Mouse (Mus musculus) ES-E14 (cell line): ENCODE measurements around the gene Cask. TPM values are rescaled to one million over a fixed set of nuclear protein-coding genes. Genes with fewer than 3 reads are reported as not detected.
A peak's percentile ranks its signal among the peaks of the same experiment; 100 is the strongest.

Source experiments
- DNase-seq: peaks from one replicate; pipeline ENCODE4 v3.0.0-alpha.2; 2013; ENCODE audit warnings: low read depth, low spot score
- H3K27ac ChIP-seq: 2 replicates; pipeline ENCODE4 v1.5.1; 2012; ENCODE audit warnings: low read depth, mild to moderate bottlenecking, low read length, moderate library complexity, mixed read lengths; ENCODE audit not compliant: poor library complexity, insufficient read depth, severe bottlenecking
- H3K36me3 ChIP-seq: 2 replicates; pipeline ENCODE4 v1.6.1; 2012; ENCODE audit warnings: mild to moderate bottlenecking, low read length, moderate library complexity, mixed read lengths; ENCODE audit not compliant: control insufficient read depth, poor library complexity, insufficient read depth, severe bottlenecking
- H3K4me1 ChIP-seq, 2 experiments: fragments of 150-350 bp in 1 of 2; sonication (generic) in 1 of 2; 2 replicates each; pipeline ENCODE4 v1.6.1; 2012; ENCODE audit warnings: low read length in 2 of 2, mild to moderate bottlenecking in 1 of 2, mixed read lengths in 1 of 2; ENCODE audit not compliant: control insufficient read depth in 2 of 2, insufficient read depth in 2 of 2, poor library complexity in 1 of 2
- H3K4me3 ChIP-seq, 2 experiments: fragments of 150-350 bp in 1 of 2; sonication (generic) in 1 of 2; 2 replicates each; pipeline ENCODE4 v1.5.1; 2012; ENCODE audit warnings: low read length in 2 of 2, low read depth in 1 of 2, mild to moderate bottlenecking in 1 of 2, mixed read lengths in 1 of 2; ENCODE audit not compliant: insufficient read depth in 1 of 2, poor library complexity in 1 of 2, severe bottlenecking in 1 of 2
- H3K9ac ChIP-seq: 2 replicates; pipeline ENCODE4 v1.6.1; 2012; ENCODE audit warnings: low read depth, mild to moderate bottlenecking, low read length, mixed read lengths; ENCODE audit not compliant: poor library complexity, insufficient read depth, severe bottlenecking
- H3K9me3 ChIP-seq: fragments of 150-350 bp; sonication (generic); 2 replicates; pipeline ENCODE4 v1.6.1; 2012; ENCODE audit warnings: low read depth, mild to moderate bottlenecking, low read length; ENCODE audit not compliant: control insufficient read depth, insufficient read depth
- CHD2 ChIP-seq: IDR thresholded peaks from 2 replicates; pipeline ENCODE4 v1.6.1; 2014; ENCODE audit warnings: mild to moderate bottlenecking, low read depth, low read length, inconsistent platforms
- HCFC1 ChIP-seq: IDR thresholded peaks from 2 replicates; pipeline ENCODE4 v1.6.1; 2012; ENCODE audit warnings: low read length, inconsistent platforms, borderline replicate concordance; ENCODE audit not compliant: insufficient read depth
- MAFK ChIP-seq: IDR thresholded peaks from 2 replicates; pipeline ENCODE4 v1.6.1; 2014; ENCODE audit warnings: mild to moderate bottlenecking, low read depth, low read length, inconsistent platforms; ENCODE audit not compliant: insufficient read depth
- ZC3H11A ChIP-seq: IDR thresholded peaks from 2 replicates; pipeline ENCODE4 v1.6.1; 2012; ENCODE audit warnings: low read depth, mild to moderate bottlenecking, inconsistent platforms, low read length, borderline replicate concordance
- ZNF384 ChIP-seq: IDR thresholded peaks from 2 replicates; pipeline ENCODE4 v1.6.1; 2012; ENCODE audit warnings: low read depth, low read length, inconsistent platforms
- in situ Hi-C, 2 experiments: fragments of 600-800 bp; cut with MboI; formaldehyde crosslinking; loops; one replicate each; pipeline ENCODE4 v1.15.1; 2025; ENCODE audit warnings: low sequenced_read_pairs in 2 of 2, inconsistent platforms in 1 of 2; ENCODE audit not compliant: unreplicated experiment in 2 of 2
- total RNA-seq: library from RNA; depleted of rRNA; stranded (reverse); fragments of 300-350 nt; gene quantifications from 2 replicates; pipeline ENCODE4 v1.2.3, GENCODE M21; 2012

The Cask gene
- total RNA-seq, 1 experiment = 20.1 TPM

GRCm38 (mm10) chrX:13519408-13519783 lies 331.8 kb downstream of the Cask start:
- Histone ChIP-seq H3K36me3 (no peaks in the 10 kb centered on the region), H3K27ac (no peak overlapping the region), H3K9ac (no peak overlapping the region), H3K9me3 (no peaks in the 10 kb centered on the region), H3K4me3 (no peak overlapping the region), H3K4me1 (no peaks in the 10 kb centered on the region)
- no peak for TF ChIP-seq HCFC1
- no peak for DNase-seq
- in situ Hi-C loops = no loop called here

GRCm38 (mm10) chrX:13518781-13519407 lies 332.3 kb downstream of the Cask start:
- Histone ChIP-seq H3K9me3 (no peaks in the 10 kb centered on the region), H3K4me1 (no peaks in the 10 kb centered on the region), H3K9ac (no peak overlapping the region), H3K4me3 (no peak overlapping the region), H3K27ac (no peak overlapping the region), H3K36me3 (no peaks in the 10 kb centered on the region)
- in situ Hi-C loops = no loop called here
- DNase-seq = no peak
- no peak for TF ChIP-seq CHD2
- 0 out of 2 replicates have a peak, but pooled peaks have one; percentile 9 for TF ChIP-seq ZNF384

GRCm38 (mm10) chrX:13518019-13518418 lies 333.1 kb downstream of the Cask start:
- Histone ChIP-seq H3K36me3 (no peaks in the 10 kb centered on the region), H3K4me1 (no peaks in the 10 kb centered on the region), H3K27ac (no peak overlapping the region), H3K9ac (no peak overlapping the region), H3K4me3 (no peak overlapping the region), H3K9me3 (no peaks in the 10 kb centered on the region)
- in situ Hi-C loops = no loop called here
- TF ChIP-seq MAFK (no peak), HCFC1 (no peak), CHD2 (no peak)
- no peak for DNase-seq

- in situ Hi-C loops = no loop called here
These were observed 334.7 kb downstream of the Cask start for GRCm38 (mm10) chrX:13516451-13516850.

GRCm38 (mm10) chrX:13513864-13514263 lies 337.3 kb downstream of the Cask start:
- Histone ChIP-seq H3K4me1 (no peaks in the 10 kb centered on the region), H3K9ac (no peak overlapping the region), H3K9me3 (no peaks in the 10 kb centered on the region), H3K36me3 (no peaks in the 10 kb centered on the region), H3K27ac (no peak overlapping the region), H3K4me3 (no peak overlapping the region)
- in situ Hi-C loops = no loop called here
- no peak for DNase-seq
- no peak for TF ChIP-seq HCFC1
- no peak for TF ChIP-seq ZC3H11A
- TF ChIP-seq CHD2 = no peak
- TF ChIP-seq MAFK = no peak
- TF ChIP-seq ZNF384 = no peak

More at GRCm38 (mm10) chrX:13516451-13516850, 334.7 kb downstream of the Cask start:
- Histone ChIP-seq H3K9me3 (no peaks in the 10 kb centered on the region), H3K9ac (no peak overlapping the region), H3K36me3 (no peaks in the 10 kb centered on the region), H3K4me1 (no peaks in the 10 kb centered on the region), H3K4me3 (no peak overlapping the region), H3K27ac (no peak overlapping the region)
- no peak for DNase-seq
- no peak for TF ChIP-seq HCFC1
- TF ChIP-seq MAFK = no peak
- TF ChIP-seq CHD2 = no peak
- no peak for TF ChIP-seq ZC3H11A
- no peak for TF ChIP-seq ZNF384
